Mouse (Mus musculus) limb, embryonic 15.5 days (tissue): ENCODE data around the gene Abhd11. TPM values are rescaled to one million over a fixed set of nuclear protein-coding genes. Genes with fewer than 3 reads are reported as not detected.

ENCODE experiments used
- ATAC-seq: fragments of 200-750 bp; cut with Nextera tagmentation; 2 replicates; pipeline ENCODE4 v1.8.0; 2017; ENCODE audit warnings: low read depth, moderate TSS enrichment; ENCODE audit not compliant: insufficient number of reproducible peaks, low FRiP score, low TSS enrichment
- H3K27ac ChIP-seq: fragments of 300-500 bp; sonication (generic); 2 replicates; pipeline ENCODE4 v1.5.1; 2015; ENCODE audit warnings: moderate library complexity, mild to moderate bottlenecking, inconsistent platforms
- H3K27me3 ChIP-seq: fragments of 300-500 bp; sonication (generic); 2 replicates; pipeline ENCODE4 v1.6.1; 2015; ENCODE audit warnings: inconsistent platforms
- H3K36me3 ChIP-seq: fragments of 300-500 bp; sonication (generic); 2 replicates; pipeline ENCODE4 v1.6.1; 2015; ENCODE audit warnings: inconsistent platforms
- H3K4me1 ChIP-seq: fragments of 300-500 bp; sonication (generic); 2 replicates; pipeline ENCODE4 v1.6.1; 2015; ENCODE audit warnings: inconsistent platforms
- H3K4me2 ChIP-seq: fragments of 300-500 bp; sonication (generic); 2 replicates; pipeline ENCODE4 v1.6.1; 2015; ENCODE audit warnings: mild to moderate bottlenecking, inconsistent platforms
- H3K4me3 ChIP-seq: fragments of 300-500 bp; sonication (generic); 2 replicates; pipeline ENCODE4 v1.5.1; 2015; ENCODE audit warnings: mild to moderate bottlenecking, inconsistent platforms
- H3K9ac ChIP-seq: fragments of 300-500 bp; sonication (generic); 2 replicates; pipeline ENCODE4 v1.6.1; 2015; ENCODE audit warnings: inconsistent platforms
- H3K9me3 ChIP-seq: fragments of 300-500 bp; sonication (generic); 2 replicates; pipeline ENCODE4 v1.6.1; 2016; ENCODE audit warnings: inconsistent platforms
- WGBS: fragments of 180-500 bp; shearing (Covaris S2); methylation state at CpG from one replicate; pipeline ENCODE4 v1.1.7; 2015; 5-methylcytosine and 5-hydroxymethylcytosine counted together
- polyA plus RNA-seq: library from polyadenylated mRNA; unstranded; fragments of >200 nt; fragmentation: Nextera tagmentation; extraction: Ambion mirVana; gene quantifications from 2 replicates; pipeline ENCODE4 v1.2.1, GENCODE M21; 2015

The Abhd11 gene
- polyA plus RNA-seq, 1 experiment from 2014 or later = 66.1 TPM

- H3K27ac ChIP-seq = no peak overlapping the region
- peak overlapping the region; percentile 13; the same call in 1 of the 2 replicates for H3K4me3 ChIP-seq
These were observed 3.9 kb downstream of the Abhd11 start for GRCm38 (mm10) chr5:135012671-135013441.

GRCm38 (mm10) chr5:135015497-135015896 is 6.5 kb downstream of the Abhd11 start:
- H3K36me3 ChIP-seq = no peaks in the 10 kb centered on the region
- H3K9ac ChIP-seq = no peak overlapping the region
- H3K27me3 ChIP-seq = no peaks in the 10 kb centered on the region
- no peak overlapping the region for H3K27ac ChIP-seq
- ATAC-seq = no peak
- no peaks in the 10 kb centered on the region for H3K9me3 ChIP-seq
- H3K4me3 ChIP-seq = no peak overlapping the region
- H3K4me1 ChIP-seq = peaks cover 30% of the 10 kb centered on the region
- WGBS = 12% methylated on average over 7 of the region's 7 CpGs
- H3K4me2 ChIP-seq = no peak overlapping the region

More at GRCm38 (mm10) chr5:135012671-135013441, 3.9 kb downstream of the Abhd11 start:
- Histone ChIP-seq H3K9ac (no peak overlapping the region), H3K4me2 (peak overlapping the region; percentile 31), H3K9me3 (no peaks in the 10 kb centered on the region), H3K36me3 (no peaks in the 10 kb centered on the region), H3K4me1 (peaks cover 40% of the 10 kb centered on the region), H3K27me3 (no peaks in the 10 kb centered on the region)
- 7% methylated on average over 16 of the region's 16 CpGs for WGBS
- no peak for ATAC-seq

- no peak for ATAC-seq
- Histone ChIP-seq H3K9ac (no peak overlapping the region), H3K27me3 (no peaks in the 10 kb centered on the region), H3K4me1 (peaks cover 23% of the 10 kb centered on the region), H3K4me3 (no peak overlapping the region), H3K4me2 (no peak overlapping the region), H3K9me3 (no peaks in the 10 kb centered on the region), H3K27ac (no peak overlapping the region), H3K36me3 (no peaks in the 10 kb centered on the region)
- 57% methylated on average over 4 of the region's 4 CpGs for WGBS
These were observed 7.3 kb downstream of the Abhd11 start for GRCm38 (mm10) chr5:135016224-135016759.

- Histone ChIP-seq H3K27me3 (no peaks in the 10 kb centered on the region), H3K27ac (peak overlapping the region; percentile 51; the same call in 1 of the 2 replicates), H3K9ac (no peak overlapping the region), H3K9me3 (no peaks in the 10 kb centered on the region), H3K36me3 (no peaks in the 10 kb centered on the region), H3K4me1 (peaks cover 45% of the 10 kb centered on the region), H3K4me3 (no peak overlapping the region), H3K4me2 (no peak overlapping the region)
- no peak for ATAC-seq
- WGBS = 38% methylated on average over 6 of the region's 6 CpGs
These were observed 12.9 kb downstream of the Abhd11 start for GRCm38 (mm10) chr5:135021814-135022213.

GRCm38 (mm10) chr5:135023344-135024173 is 14.6 kb downstream of the Abhd11 start, which contains the start of gene Stx1a:
Gene Stx1a (plus strand): TSS chr5:135023482.
- H3K4me3 ChIP-seq = peak within 1 kb of the TSS; percentile 73
- peak within 1 kb of the TSS; percentile 51 for H3K27ac ChIP-seq
- ATAC-seq = peak; percentile 89
- WGBS = under 1% methylated on average over 61 of the region's 61 CpGs
- no peaks in the 10 kb centered on the region for H3K9me3 ChIP-seq
- H3K27me3 ChIP-seq = no peaks in the 10 kb centered on the region
- peak within 1 kb of the TSS; percentile 76 for H3K9ac ChIP-seq
- peak within 1 kb of the TSS; percentile 93 for H3K4me2 ChIP-seq
- H3K36me3 ChIP-seq = no peaks in the 10 kb centered on the region
- H3K4me1 ChIP-seq = peaks cover 47% of the 10 kb centered on the region

- Histone ChIP-seq H3K9ac (no peak overlapping the region), H3K36me3 (no peaks in the 10 kb centered on the region), H3K4me1 (peaks cover 59% of the 10 kb centered on the region), H3K4me2 (peak overlapping the region; percentile 93), H3K27me3 (no peaks in the 10 kb centered on the region), H3K27ac (no peak overlapping the region), H3K9me3 (no peaks in the 10 kb centered on the region), H3K4me3 (peak overlapping the region; percentile 73)
- no peak for ATAC-seq
- WGBS = 30% methylated on average over 11 of the region's 11 CpGs
These were observed 15.8 kb downstream of the Abhd11 start for GRCm38 (mm10) chr5:135024665-135025224.

GRCm38 (mm10) chr5:135025899-135026298 is 16.9 kb downstream of the Abhd11 start:
- 10% methylated on average over 7 of the region's 7 CpGs for WGBS
- H3K4me3 ChIP-seq = peak overlapping the region; percentile 7
- no peaks in the 10 kb centered on the region for H3K9me3 ChIP-seq
- peak overlapping the region; percentile 26; the same call in 1 of the 2 replicates for H3K4me2 ChIP-seq
- H3K27me3 ChIP-seq = no peaks in the 10 kb centered on the region
- H3K4me1 ChIP-seq = peaks cover 59% of the 10 kb centered on the region
- peak overlapping the region; percentile 17; the same call in 1 of the 2 replicates for H3K27ac ChIP-seq
- H3K9ac ChIP-seq = no peak overlapping the region
- no peaks in the 10 kb centered on the region for H3K36me3 ChIP-seq
- ATAC-seq = no peak

- H3K4me2 ChIP-seq = no peak overlapping the region
- H3K4me3 ChIP-seq = no peak overlapping the region
- WGBS = 56% methylated on average over 18 of the region's 18 CpGs
- H3K27me3 ChIP-seq = no peaks in the 10 kb centered on the region
- no peak for ATAC-seq
- no peaks in the 10 kb centered on the region; the same call in 1 of the 2 replicates for H3K36me3 ChIP-seq
- no peak overlapping the region for H3K9ac ChIP-seq
- peaks cover 37% of the 10 kb centered on the region for H3K4me1 ChIP-seq
- no peaks in the 10 kb centered on the region for H3K9me3 ChIP-seq
- no peak overlapping the region for H3K27ac ChIP-seq
These were observed 20.3 kb downstream of the Abhd11 start for GRCm38 (mm10) chr5:135029007-135029854.

- no peaks in the 10 kb centered on the region for H3K27me3 ChIP-seq
- H3K4me1 ChIP-seq = peaks cover 21% of the 10 kb centered on the region
These were observed 23.6 kb downstream of the Abhd11 start for GRCm38 (mm10) chr5:135032581-135032980.

GRCm38 (mm10) chr5:135034593-135034992 is 25.6 kb downstream of the Abhd11 start:
- H3K27ac ChIP-seq = no peak overlapping the region
- H3K9me3 ChIP-seq = no peaks in the 10 kb centered on the region
- H3K27me3 ChIP-seq = no peaks in the 10 kb centered on the region
- H3K4me2 ChIP-seq = no peak overlapping the region
- 96% methylated on average over 2 of the region's 2 CpGs for WGBS
- H3K9ac ChIP-seq = no peak overlapping the region
- no peak for ATAC-seq
- peaks cover 20% of the 10 kb centered on the region; the same call in 1 of the 2 replicates for H3K36me3 ChIP-seq
- peaks cover 8% of the 10 kb centered on the region; the same call in 1 of the 2 replicates for H3K4me1 ChIP-seq
- no peak overlapping the region for H3K4me3 ChIP-seq

More at GRCm38 (mm10) chr5:135032581-135032980, 23.6 kb downstream of the Abhd11 start:
- no peak overlapping the region for H3K4me3 ChIP-seq
- H3K4me2 ChIP-seq = no peak overlapping the region
- H3K9me3 ChIP-seq = no peaks in the 10 kb centered on the region
- 90% methylated on average over 5 of the region's 5 CpGs for WGBS
- H3K27ac ChIP-seq = no peak overlapping the region
- no peak overlapping the region for H3K9ac ChIP-seq
- peaks cover 5% of the 10 kb centered on the region; the same call in 1 of the 2 replicates for H3K36me3 ChIP-seq
- no peak for ATAC-seq
